Mouse (Mus musculus) heart, adult 2 months (tissue): ENCODE results near the gene Gpr152.

Source experiments
- CTCF ChIP-seq: fragments of 200-600 bp; IDR thresholded peaks from 2 replicates; pipeline ENCODE4 v1.8.1; 2022; ENCODE audit warnings: antibody characterized with exemption, mild to moderate bottlenecking, moderate library complexity
- POLR2A ChIP-seq: fragments of 200-500 bp; IDR thresholded peaks from 2 replicates; pipeline ENCODE4 v1.6.1; 2011; ENCODE audit warnings: mild to moderate bottlenecking, low read depth, low read length, control low read depth; ENCODE audit not compliant: insufficient read depth

GRCm38 (mm10) chr19:4093772-4094171 lies 45.8 kb upstream of the Gpr152 start:
- TF ChIP-seq CTCF = no peak
- no peak for TF ChIP-seq POLR2A
